Mouse (Mus musculus): ENCODE measurements at regions not wholly inside any gene's neighbourhood (a gene's known extent, or its start where the extent isn't known, plus 50 kb on each side); places are given as distances from the start of the nearest gene placed in this dataset.

DNA sequence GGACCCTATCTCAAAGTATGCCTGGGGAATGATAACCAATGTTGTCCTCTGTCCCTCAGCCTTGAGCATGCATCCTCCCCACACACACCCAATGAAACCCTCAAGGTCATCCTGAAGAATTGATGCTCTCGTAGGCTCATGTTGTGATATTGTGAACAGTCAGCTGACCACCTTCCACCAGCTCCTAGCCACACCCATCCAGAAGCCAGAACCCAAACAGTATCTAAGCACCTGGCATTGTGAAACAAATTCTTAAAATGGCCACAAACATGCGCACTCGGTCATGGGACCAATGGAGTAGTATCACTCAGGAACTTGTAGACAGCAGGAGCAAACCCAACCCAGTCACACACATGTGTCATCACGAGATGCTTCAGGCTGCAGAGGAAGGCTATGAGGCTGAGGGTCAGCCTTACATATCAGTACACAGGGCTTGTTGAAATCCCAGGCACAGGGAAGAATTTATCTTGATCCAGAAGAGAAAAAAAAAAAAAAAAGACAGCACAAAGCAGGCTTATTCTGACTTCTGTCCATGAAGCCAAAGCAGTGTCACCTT is 307.4 kb upstream of the Pabpc6 start:
- Histone ChIP-seq H3K79me2 (replicated peaks; ENCODE audit: control insufficient read depth, extremely low read depth, insufficient read depth, poor library complexity, severe bottlenecking) (no peaks in the 10 kb centered on the region), H3K4me3 (replicated peaks in 1 of 3; ENCODE audit: low read depth in 2 of 3, low read length in 2 of 3, poor library complexity in 1 of 3) (no peak overlapping the region), H3K9ac (ENCODE audit: insufficient read depth, low read depth) (no peak overlapping the region), H3K4me1 (ENCODE audit: control insufficient read depth in 1 of 2, insufficient read depth in 2 of 2) (peaks cover 0 to 4% of the 10 kb centered on the region in 2 experiments; a peak in 2 of 4 replicates), H3K36me3 (replicated peaks in 1 of 2; ENCODE audit: control insufficient read depth in 1 of 2, insufficient read depth in 1 of 2, low read length in 1 of 2) (no peaks in the 10 kb centered on the region), H3K27ac (ENCODE audit: insufficient read depth, low read depth) (no peak overlapping the region), H3K4me2 (ENCODE audit: insufficient read depth, low read depth, poor library complexity, severe bottlenecking) (no peak overlapping the region), H3K9me3 (replicated peaks; ENCODE audit: low read length) (no peaks in the 10 kb centered on the region), H3K27me3 (replicated peaks) (no peaks in the 10 kb centered on the region)
- TF ChIP-seq ZMIZ1 (IDR thresholded peaks at IDR 0.05; ENCODE audit: low read depth, low read length) (no peak), ELF1 (IDR thresholded peaks at IDR 0.05; ENCODE audit: low read depth, low read length) (no peak), UBTF (IDR thresholded peaks at IDR 0.05; ENCODE audit: low read depth, low read length) (no peak), HCFC1 (IDR thresholded peaks at IDR 0.05; ENCODE audit: low read depth, low read length) (no peak), ZNF384 (IDR thresholded peaks at IDR 0.05; ENCODE audit: low read depth, low read length) (no peak), ZC3H11A (IDR thresholded peaks at IDR 0.05; ENCODE audit: low read depth, low read length) (no peak), MAX (IDR thresholded peaks at IDR 0.05; ENCODE audit: low read length) (no peak), CHD2 (IDR thresholded peaks at IDR 0.05; ENCODE audit: low read length) (no peak), USF2 (conservative IDR thresholded peaks at IDR 0.05; ENCODE audit: low read depth, low read length) (no peak), RCOR1 (conservative IDR thresholded peaks at IDR 0.05; ENCODE audit: low read depth, low read length) (no peak), ETS1 (conservative IDR thresholded peaks at IDR 0.05; ENCODE audit: low read depth, low read length) (no peak), SIN3A (IDR thresholded peaks at IDR 0.05; ENCODE audit: low read length) (no peak), ZKSCAN1 (IDR thresholded peaks at IDR 0.05; ENCODE audit: borderline replicate concordance, low read depth, low read length) (no peak), JUND (conservative IDR thresholded peaks at IDR 0.05; ENCODE audit: low read depth, low read length) (no peak)
- no peak for DNase-seq (ENCODE audit: extremely low read depth)
- dilution Hi-C loops (cut with MboI; ENCODE audit: extremely low pct_ligation_motif_present, extremely low pct_unique_long_range_greater_than_20kb, low sequenced_read_pairs) (no loop called here), in situ Hi-C loops (cut with MboI; ENCODE audit: low pct_ligation_motif_present, low pct_unique_long_range_greater_than_20kb, low sequenced_read_pairs) (no loop called here)

DNA sequence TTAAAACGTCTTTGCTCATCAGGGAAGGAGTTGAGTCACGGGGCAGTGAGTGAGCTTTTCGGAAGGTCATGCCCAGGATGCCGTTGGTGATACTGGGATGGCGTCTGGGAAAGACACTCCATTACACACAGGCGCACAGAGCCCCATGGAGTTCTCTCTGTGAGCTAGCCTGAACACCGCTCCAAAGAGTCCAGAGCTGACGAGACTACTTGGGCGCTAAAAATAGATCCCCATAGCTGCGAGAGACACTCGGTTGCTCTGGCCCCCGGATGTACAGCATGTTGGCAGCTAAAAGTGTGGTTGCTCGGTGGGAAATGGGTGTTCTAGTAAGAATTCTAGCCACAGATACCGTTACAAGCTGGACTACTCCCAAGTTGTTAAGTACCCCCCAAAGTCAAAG is 306.5 kb upstream of the Pabpc6 start:
- Histone ChIP-seq H3K4me2 (ENCODE audit: insufficient read depth, low read depth, poor library complexity, severe bottlenecking) (no peak overlapping the region), H3K27me3 (replicated peaks) (no peaks in the 10 kb centered on the region), H3K9ac (ENCODE audit: insufficient read depth, low read depth) (no peak overlapping the region), H3K36me3 (replicated peaks in 1 of 2; ENCODE audit: control insufficient read depth in 1 of 2, insufficient read depth in 1 of 2, low read length in 1 of 2) (no peaks in the 10 kb centered on the region), H3K4me1 (ENCODE audit: control insufficient read depth in 1 of 2, insufficient read depth in 2 of 2) (peaks cover 0 to 4% of the 10 kb centered on the region in 2 experiments; a peak in 2 of 4 replicates), H3K9me3 (replicated peaks; ENCODE audit: low read length) (no peaks in the 10 kb centered on the region), H3K27ac (ENCODE audit: insufficient read depth, low read depth) (no peak overlapping the region), H3K4me3 (replicated peaks in 1 of 3; ENCODE audit: low read depth in 2 of 3, low read length in 2 of 3, poor library complexity in 1 of 3) (no peak overlapping the region), H3K79me2 (replicated peaks; ENCODE audit: control insufficient read depth, extremely low read depth, insufficient read depth, poor library complexity, severe bottlenecking) (no peaks in the 10 kb centered on the region)
- no peak for DNase-seq (ENCODE audit: extremely low read depth)
- TF ChIP-seq MAZ (IDR thresholded peaks at IDR 0.05; ENCODE audit: low read depth, low read length) (no peak), UBTF (IDR thresholded peaks at IDR 0.05; ENCODE audit: low read depth, low read length) (no peak), RAD21 (IDR thresholded peaks at IDR 0.05; ENCODE audit: low read depth, low read length) (no peak), ZNF384 (IDR thresholded peaks at IDR 0.05; ENCODE audit: low read depth, low read length) (no peak), USF1 (IDR thresholded peaks at IDR 0.05; ENCODE audit: low read depth, low read length) (no peak), NELFE (IDR thresholded peaks at IDR 0.05; ENCODE audit: low read depth, low read length) (no peak), GABPA (IDR thresholded peaks at IDR 0.05; ENCODE audit: insufficient replicate concordance, low read depth, low read length) (no peak), CHD2 (IDR thresholded peaks at IDR 0.05; ENCODE audit: low read length) (no peak), MAFK (IDR thresholded peaks at IDR 0.05; ENCODE audit: insufficient replicate concordance, low read length) (no peak), ELF1 (IDR thresholded peaks at IDR 0.05; ENCODE audit: low read depth, low read length) (no peak), CTCF (conservative IDR thresholded peaks at IDR 0.05 in 1 of 2, IDR thresholded peaks at IDR 0.05 in 1 of 2; ENCODE audit: low read depth in 2 of 2, low read length in 2 of 2) (no peak), ZMIZ1 (IDR thresholded peaks at IDR 0.05; ENCODE audit: low read depth, low read length) (no peak)
- in situ Hi-C loops (cut with MboI; ENCODE audit: low pct_ligation_motif_present, low pct_unique_long_range_greater_than_20kb, low sequenced_read_pairs): no loop called here
- dilution Hi-C loops (cut with MboI; ENCODE audit: extremely low pct_ligation_motif_present, extremely low pct_unique_long_range_greater_than_20kb, low sequenced_read_pairs): no loop called here
